Mouse (Mus musculus) liver, embryonic 11.5 days (tissue): ENCODE results near the gene Cyp27a1. TPM values are rescaled to one million over a fixed set of nuclear protein-coding genes. Genes with fewer than 3 reads are reported as not detected.
A peak's percentile ranks its signal among the peaks of the same experiment; 100 is the strongest.

Experiments
- ATAC-seq: fragments of 200-750 bp; cut with Nextera tagmentation; replicated peaks from 2 replicates; pipeline ENCODE4 v1.8.0; 2017; ENCODE audit warnings: moderate number of reproducible peaks, mild to moderate bottlenecking, moderate TSS enrichment, moderate library complexity; ENCODE audit not compliant: low FRiP score
- DNase-seq: peaks from one replicate; pipeline ENCODE4 v3.0.0-alpha.2; 2017; ENCODE audit warnings: low spot score
- H3K27ac ChIP-seq: fragments of 300-500 bp; sonication (generic); 2 replicates; pipeline ENCODE4 v1.5.1; 2014; ENCODE audit warnings: mild to moderate bottlenecking, low read depth, low read length, control low read depth
- H3K27me3 ChIP-seq: fragments of 300-500 bp; sonication (generic); replicated peaks from 2 replicates; pipeline ENCODE4 v1.6.1; 2014; ENCODE audit warnings: low read length, mixed read lengths; ENCODE audit not compliant: control insufficient read depth, insufficient read depth
- H3K36me3 ChIP-seq: fragments of 300-500 bp; sonication (generic); 2 replicates; pipeline ENCODE4 v1.6.1; 2014; ENCODE audit warnings: mild to moderate bottlenecking, low read length, moderate library complexity, mixed read lengths; ENCODE audit not compliant: control insufficient read depth, insufficient read depth
- H3K4me1 ChIP-seq: fragments of 300-500 bp; sonication (generic); replicated peaks from 2 replicates; pipeline ENCODE4 v1.6.1; 2014; ENCODE audit warnings: low read length, mixed read lengths; ENCODE audit not compliant: control insufficient read depth, insufficient read depth
- H3K4me2 ChIP-seq: fragments of 300-500 bp; sonication (generic); 2 replicates; pipeline ENCODE4 v1.6.1; 2014; ENCODE audit warnings: mild to moderate bottlenecking, control low read depth, moderate library complexity
- H3K4me3 ChIP-seq: fragments of 300-500 bp; sonication (generic); 2 replicates; pipeline ENCODE4 v1.5.1; 2014; ENCODE audit warnings: low read depth, low read length, control low read depth
- H3K9ac ChIP-seq: fragments of 300-500 bp; sonication (generic); 2 replicates; pipeline ENCODE4 v1.6.1; 2014; ENCODE audit warnings: low read depth, low read length, control low read depth
- H3K9me3 ChIP-seq: fragments of 300-500 bp; sonication (generic); 2 replicates; pipeline ENCODE4 v1.6.1; 2016; ENCODE audit warnings: low read length, inconsistent platforms, mixed read lengths; ENCODE audit not compliant: control insufficient read depth
- WGBS: fragments of 180-500 bp; shearing (Covaris S2); extraction: QIAGEN DNeasy Blood & Tissue Kit; methylation state at CpG from one replicate; pipeline ENCODE4 v1.1.7; 2014; 5-methylcytosine and 5-hydroxymethylcytosine counted together
- polyA plus RNA-seq: library from polyadenylated mRNA; unstranded; fragments of >200 nt; fragmentation: Nextera tagmentation; extraction: Ambion mirVana; gene quantifications from 2 replicates; pipeline ENCODE4 v1.2.1, GENCODE M21; 2014

Cyp27a1 gene
- polyA plus RNA-seq = 2.7 and 4.0 TPM in 2 replicates

- peak within 1 kb of the TSS; percentile 71 for H3K9ac ChIP-seq
- no peak within 1 kb of the TSS for H3K27ac ChIP-seq
- peak; percentile 49; the same call in 1 of the 2 replicates for ATAC-seq
- H3K36me3 ChIP-seq = no peaks in the 10 kb centered on the region
- 4% methylated on average over 35 of the region's 35 CpGs for WGBS
- peak; percentile 62 for DNase-seq
- no peaks in the 10 kb centered on the region for H3K27me3 ChIP-seq
- H3K4me1 ChIP-seq = no peaks in the 10 kb centered on the region
- H3K4me3 ChIP-seq = peak within 1 kb of the TSS; percentile 53
- no peaks in the 10 kb centered on the region for H3K9me3 ChIP-seq
- peak within 1 kb of the TSS; percentile 93 for H3K4me2 ChIP-seq
Observed at GRCm38 (mm10) chr1:74713099-74713858, at the start of gene Cyp27a1. TSS of gene Cyp27a1 (plus strand) at chr1:74713574.

- 65% methylated on average over 6 of the region's 6 CpGs for WGBS
- peaks cover 6% of the 10 kb centered on the region; the same call in 1 of the 2 replicates for H3K4me1 ChIP-seq
Observed at GRCm38 (mm10) chr1:74665153-74665552, 48.2 kb upstream of the Cyp27a1 start.

GRCm38 (mm10) chr1:74668371-74668770 lies 45.0 kb upstream of the Cyp27a1 start:
- no peak overlapping the region for H3K27ac ChIP-seq
- H3K4me2 ChIP-seq = no peak overlapping the region
- H3K4me3 ChIP-seq = no peak overlapping the region
- no peak for ATAC-seq
- H3K9me3 ChIP-seq = no peaks in the 10 kb centered on the region
- peaks cover 6% of the 10 kb centered on the region; the same call in 1 of the 2 replicates for H3K4me1 ChIP-seq
- 82% methylated on average over 3 of the region's 3 CpGs for WGBS
- H3K9ac ChIP-seq = no peak overlapping the region
- no peaks in the 10 kb centered on the region for H3K27me3 ChIP-seq
- no peak for DNase-seq
- H3K36me3 ChIP-seq = no peaks in the 10 kb centered on the region; the same call in 1 of the 2 replicates

More at GRCm38 (mm10) chr1:74665153-74665552, 48.2 kb upstream of the Cyp27a1 start:
- Histone ChIP-seq H3K27me3 (no peaks in the 10 kb centered on the region), H3K9me3 (no peaks in the 10 kb centered on the region), H3K4me3 (no peak overlapping the region), H3K36me3 (no peaks in the 10 kb centered on the region), H3K27ac (no peak overlapping the region), H3K9ac (no peak overlapping the region), H3K4me2 (no peak overlapping the region)
- DNase-seq = no peak
- ATAC-seq = no peak

GRCm38 (mm10) chr1:74672731-74673130 lies 40.6 kb upstream of the Cyp27a1 start:
- no peak for DNase-seq
- ATAC-seq = no peak
- Histone ChIP-seq H3K27ac (no peak overlapping the region), H3K36me3 (peaks cover 3% of the 10 kb centered on the region), H3K4me3 (no peak overlapping the region), H3K9me3 (no peaks in the 10 kb centered on the region), H3K27me3 (no peaks in the 10 kb centered on the region), H3K4me2 (no peak overlapping the region), H3K9ac (no peak overlapping the region), H3K4me1 (no peaks in the 10 kb centered on the region)
- WGBS = 74% methylated on average over 7 of the region's 7 CpGs

- H3K27me3 ChIP-seq = no peaks in the 10 kb centered on the region
- WGBS = 81% methylated on average over 3 of the region's 3 CpGs
- ATAC-seq = no peak
- DNase-seq = no peak
- no peak overlapping the region for H3K27ac ChIP-seq
- H3K9ac ChIP-seq = no peak overlapping the region
- H3K36me3 ChIP-seq = peaks cover 27% of the 10 kb centered on the region
- H3K4me3 ChIP-seq = no peak overlapping the region
- H3K4me2 ChIP-seq = no peak overlapping the region
- H3K4me1 ChIP-seq = no peaks in the 10 kb centered on the region
- no peaks in the 10 kb centered on the region for H3K9me3 ChIP-seq
Observed at GRCm38 (mm10) chr1:74676863-74677262, 36.5 kb upstream of the Cyp27a1 start.

- peaks cover 32% of the 10 kb centered on the region for H3K36me3 ChIP-seq
- no peak for ATAC-seq
- no peaks in the 10 kb centered on the region for H3K27me3 ChIP-seq
- H3K4me1 ChIP-seq = no peaks in the 10 kb centered on the region
- 80% methylated on average over 1 of the region's 1 CpGs for WGBS
- no peak overlapping the region for H3K4me2 ChIP-seq
- DNase-seq = no peak
- H3K9ac ChIP-seq = no peak overlapping the region
- no peaks in the 10 kb centered on the region for H3K9me3 ChIP-seq
- H3K4me3 ChIP-seq = no peak overlapping the region
- H3K27ac ChIP-seq = no peak overlapping the region
Observed at GRCm38 (mm10) chr1:74677843-74678242, 35.5 kb upstream of the Cyp27a1 start.

- H3K4me1 ChIP-seq = no peaks in the 10 kb centered on the region
- no peak overlapping the region for H3K4me3 ChIP-seq
- H3K36me3 ChIP-seq = peaks cover 61% of the 10 kb centered on the region
- ATAC-seq (no peak), DNase-seq (no peak)
- H3K9ac ChIP-seq = no peak overlapping the region
- no peak overlapping the region for H3K27ac ChIP-seq
- H3K4me2 ChIP-seq = no peak overlapping the region
- no peaks in the 10 kb centered on the region for H3K9me3 ChIP-seq
- no peaks in the 10 kb centered on the region for H3K27me3 ChIP-seq
- WGBS = 87% methylated on average over 7 of the region's 7 CpGs
Observed at GRCm38 (mm10) chr1:74687131-74687530, 26.2 kb upstream of the Cyp27a1 start.

- 83% methylated on average over 8 of the region's 8 CpGs for WGBS
- H3K4me2 ChIP-seq = no peak overlapping the region
- DNase-seq = no peak
- no peak overlapping the region for H3K9ac ChIP-seq
- no peaks in the 10 kb centered on the region for H3K27me3 ChIP-seq
- no peaks in the 10 kb centered on the region for H3K9me3 ChIP-seq
- no peaks in the 10 kb centered on the region for H3K4me1 ChIP-seq
- ATAC-seq = no peak
- H3K36me3 ChIP-seq = peaks cover 52% of the 10 kb centered on the region
- H3K4me3 ChIP-seq = no peak overlapping the region
- H3K27ac ChIP-seq = no peak overlapping the region
Observed at GRCm38 (mm10) chr1:74693891-74694583, 19.3 kb upstream of the Cyp27a1 start.
